Mouse (Mus musculus): ENCODE data around the gene Dyrk3.

GRCm38 (mm10) chr1:131078761-131079330 is 59.3 kb downstream of the Dyrk3 start:
- no peak for TF ChIP-seq CTCF (IDR thresholded peaks at IDR 0.05; ENCODE audit: control insufficient read depth, insufficient read depth, low read length)
- no peak for TF ChIP-seq POLR2A (IDR thresholded peaks at IDR 0.05; ENCODE audit: borderline replicate concordance, control insufficient read depth, low read depth, low read length)
